In the genomic region with DNA sequence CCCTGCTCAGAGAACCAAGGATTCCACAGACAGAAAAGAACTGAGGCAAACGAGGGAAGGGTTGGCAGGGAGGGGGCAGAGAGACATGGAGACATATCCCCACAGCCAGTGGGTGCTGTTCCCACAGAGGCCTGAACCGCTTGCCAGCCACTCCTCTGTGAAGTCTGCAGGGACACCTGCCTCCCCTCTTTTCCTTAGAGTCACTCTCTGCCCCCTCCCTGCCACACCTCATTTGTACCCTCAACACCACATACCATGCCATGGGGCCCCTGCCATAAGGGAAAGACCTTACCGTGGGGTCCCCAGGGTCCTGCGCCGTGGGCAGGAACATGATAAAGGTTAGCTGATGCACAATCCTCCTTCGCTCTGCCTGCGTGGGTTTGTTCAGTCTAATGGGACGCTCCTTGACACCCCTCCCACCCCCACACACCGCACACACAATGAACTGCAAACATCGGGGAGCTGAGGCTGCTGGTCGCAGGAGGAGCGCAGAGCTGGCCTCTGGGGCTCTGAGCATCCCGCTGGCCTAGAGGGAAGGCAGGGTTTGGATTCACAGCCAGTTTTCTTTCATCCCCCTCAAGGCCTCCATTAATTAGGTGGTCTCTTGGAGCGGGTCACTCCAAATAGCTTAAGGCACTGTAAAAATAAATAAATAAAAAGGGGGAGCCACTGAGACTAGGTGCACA, we compare ENCODE assay signal across 9 mouse cellular contexts. TPM values are rescaled to one million over a fixed set of nuclear protein-coding genes. Genes with fewer than 3 reads are reported as not detected.
DNase-seq lines count a peak whose midpoint lies in the region; ATAC-seq and TF ChIP-seq lines count a peak whose summit lies in the region.
"Had no signal": no experiment of that assay in that cellular context is flagged by ENCODE, and none has a peak within 500 bp of the region (broad histone marks: within the 10 kb centered on the region; RNA-seq: fewer than 3 reads in every experiment).

No protein-coding gene starts in this region.

- H3K36me3 ChIP-seq in kidney, embryonic 16.5 days (ENCODE audit: insufficient read depth, low read length), result no peaks in the 10 kb centered on the region
- no peaks in the 10 kb centered on the region for H3K36me3 ChIP-seq in forebrain, embryonic 13.5 days (ENCODE audit: poor library complexity, severe bottlenecking)
- no peaks in the 10 kb centered on the region for H3K36me3 ChIP-seq in hindbrain, postnatal 0 days (ENCODE audit: insufficient read depth, low read length)
- H3K36me3 ChIP-seq in neural tube, embryonic 14.5 days (ENCODE audit: control insufficient read depth, insufficient read depth, low read length), result no peaks in the 10 kb centered on the region

- H3K4me2 ChIP-seq in kidney, embryonic 16.5 days (replicated peaks; ENCODE audit: low read depth, low read length), result peak overlapping the region; percentile 69
- peak overlapping the region; percentile 95 for H3K4me2 ChIP-seq in forebrain, embryonic 13.5 days
- peak overlapping the region; percentile 76 for H3K4me2 ChIP-seq in hindbrain, postnatal 0 days (ENCODE audit: low read depth, low read length)
- peak overlapping the region; percentile 86 for H3K4me2 ChIP-seq in neural tube, embryonic 14.5 days (ENCODE audit: low read depth, low read length)

- H3K9ac ChIP-seq in kidney, embryonic 16.5 days (replicated peaks; ENCODE audit: low read length), result peak overlapping the region; percentile 88
- H3K9ac ChIP-seq in forebrain, embryonic 13.5 days, result peak overlapping the region; percentile 95
- peak overlapping the region; percentile 77 for H3K9ac ChIP-seq in hindbrain, postnatal 0 days (replicated peaks; ENCODE audit: low read length)
- peak overlapping the region; percentile 81 for H3K9ac ChIP-seq in neural tube, embryonic 14.5 days (replicated peaks; ENCODE audit: low read depth, low read length)

- peak overlapping the region; percentile 99; the same call in 1 of the 2 replicates for H3K27ac ChIP-seq in kidney, embryonic 16.5 days (ENCODE audit: low read length)
- peak overlapping the region; percentile 99 for H3K27ac ChIP-seq in forebrain, embryonic 13.5 days
- peak overlapping the region; percentile 98 for H3K27ac ChIP-seq in hindbrain, postnatal 0 days
- peak overlapping the region; percentile 98 for H3K27ac ChIP-seq in neural tube, embryonic 14.5 days (ENCODE audit: low read depth, low read length)

- no peaks in the 10 kb centered on the region for H3K9me3 ChIP-seq in kidney, embryonic 16.5 days (ENCODE audit: low read length)
- H3K9me3 ChIP-seq in forebrain, embryonic 13.5 days (replicated peaks), result no peaks in the 10 kb centered on the region
- H3K9me3 ChIP-seq in hindbrain, postnatal 0 days (ENCODE audit: low read length), result no peaks in the 10 kb centered on the region
- no peaks in the 10 kb centered on the region for H3K9me3 ChIP-seq in neural tube, embryonic 14.5 days (ENCODE audit: control insufficient read depth, low read length)

- peak; percentile 8; the same call in 1 of the 2 replicates for TF ChIP-seq CTCF in hindbrain, postnatal 0 days (IDR thresholded peaks at IDR 0.05; ENCODE audit: low read depth)

- no peak for DNase-seq in kidney, adult 9 months
- no peak for DNase-seq in hindbrain, postnatal 0 days (ENCODE audit: low spot score)
- DNase-seq in right cerebral cortex, adult 18-20 months, result no peak
- DNase-seq: thymus, postnatal 36 days had no signal

- H3K27me3 ChIP-seq in kidney, embryonic 16.5 days (ENCODE audit: insufficient read depth, low read length), result no peaks in the 10 kb centered on the region
- H3K27me3 ChIP-seq in forebrain, embryonic 13.5 days, result no peaks in the 10 kb centered on the region
- H3K27me3 ChIP-seq in hindbrain, postnatal 0 days (ENCODE audit: insufficient read depth, low read length), result no peaks in the 10 kb centered on the region
- no peaks in the 10 kb centered on the region for H3K27me3 ChIP-seq in neural tube, embryonic 14.5 days (ENCODE audit: control insufficient read depth, insufficient read depth, low read length)

- ATAC-seq in kidney, embryonic 16.5 days (ENCODE audit: low FRiP score, low TSS enrichment), result no peak
- ATAC-seq in forebrain, embryonic 13.5 days, result no peak
- no peak for ATAC-seq in hindbrain, postnatal 0 days
- no peak for ATAC-seq in neural tube, embryonic 14.5 days (ENCODE audit: low read depth)
- ATAC-seq in megakaryocyte, adult 5-6 weeks (ENCODE audit: poor library complexity, severe bottlenecking), result no peak
- ATAC-seq: inflammation-experienced regulatory T-cells, adult 6 months had no signal

- WGBS in kidney, embryonic 16.5 days, result 21% methylated on average over 14 of the region's 14 CpGs
- 6% methylated on average over 14 of the region's 14 CpGs for WGBS in forebrain, embryonic 13.5 days
- WGBS in hindbrain, postnatal 0 days, result 12% methylated on average over 14 of the region's 14 CpGs
- 6% methylated on average over 14 of the region's 14 CpGs for WGBS in neural tube, embryonic 14.5 days

- peak overlapping the region; percentile 68; the same call in 1 of the 2 replicates for H3K4me3 ChIP-seq in kidney, embryonic 16.5 days (ENCODE audit: low read length)
- peak overlapping the region; percentile 64 for H3K4me3 ChIP-seq in forebrain, embryonic 13.5 days
- H3K4me3 ChIP-seq in hindbrain, postnatal 0 days (ENCODE audit: low read length), result no peak overlapping the region
- H3K4me3 ChIP-seq in neural tube, embryonic 14.5 days (ENCODE audit: low read depth, low read length), result peak overlapping the region; percentile 55

- H3K4me1 ChIP-seq in kidney, embryonic 16.5 days (ENCODE audit: insufficient read depth, low read length), result peaks cover 44% of the 10 kb centered on the region
- peaks cover 72% of the 10 kb centered on the region for H3K4me1 ChIP-seq in forebrain, embryonic 13.5 days
- peaks cover 41% of the 10 kb centered on the region for H3K4me1 ChIP-seq in hindbrain, postnatal 0 days (ENCODE audit: insufficient read depth, low read length)
- H3K4me1 ChIP-seq in neural tube, embryonic 14.5 days (ENCODE audit: control insufficient read depth, insufficient read depth, low read length), result peaks cover 44% of the 10 kb centered on the region

RNA-seq across cellular contexts. Expression of a gene that starts 18.1 kb away (rescaled TPM):
- polyA plus RNA-seq in kidney, embryonic 16.5 days (2015; fragmentation: Nextera tagmentation; extraction: Ambion mirVana), result 24.5 and 25.0 TPM in 2 replicates
- 111 and 114 TPM in 2 replicates for polyA plus RNA-seq in forebrain, embryonic 13.5 days (2015; fragmentation: Nextera tagmentation; extraction: Ambion mirVana)
- 246 and 262 TPM in 2 replicates for total RNA-seq in hindbrain, postnatal 0 days (2014; rRNA removed)
- 114 and 128 TPM in 2 replicates for polyA plus RNA-seq in hindbrain, postnatal 0 days (2015; fragmentation: Nextera tagmentation; extraction: Ambion mirVana)
- 139 and 179 TPM in 2 replicates for polyA plus RNA-seq in neural tube, embryonic 14.5 days (2014; fragmentation: Nextera tagmentation; extraction: Ambion mirVana)
- not detected in 2 replicates for total RNA-seq in megakaryocyte, adult 5-6 weeks (2015)
- 0.07 TPM in 1 of 2 replicates, not detected in the other for total RNA-seq in megakaryocyte, adult 5-6 weeks (2017)

RNA-seq across cellular contexts. Expression of a gene that starts 19.6 kb away (rescaled TPM):
- polyA plus RNA-seq in kidney, embryonic 16.5 days (2015; fragmentation: Nextera tagmentation; extraction: Ambion mirVana), result 27.1 and 28.3 TPM in 2 replicates
- polyA plus RNA-seq in forebrain, embryonic 13.5 days (2015; fragmentation: Nextera tagmentation; extraction: Ambion mirVana), result 15.0 and 17.2 TPM in 2 replicates
- 38.3 and 46.2 TPM in 2 replicates for total RNA-seq in hindbrain, postnatal 0 days (2014; rRNA removed)
- polyA plus RNA-seq in hindbrain, postnatal 0 days (2015; fragmentation: Nextera tagmentation; extraction: Ambion mirVana), result 25.0 and 26.9 TPM in 2 replicates
- polyA plus RNA-seq in neural tube, embryonic 14.5 days (2014; fragmentation: Nextera tagmentation; extraction: Ambion mirVana), result 13.3 and 13.6 TPM in 2 replicates
- total RNA-seq in megakaryocyte, adult 5-6 weeks (2015), result 5.0 and 5.1 TPM in 2 replicates
- total RNA-seq in megakaryocyte, adult 5-6 weeks (2017), result 11.3 and 13.5 TPM in 2 replicates

RNA-seq across cellular contexts. Expression of a gene that starts 28.9 kb away (rescaled TPM):
- 118 TPM in 2 replicates for polyA plus RNA-seq in kidney, embryonic 16.5 days (2015; fragmentation: Nextera tagmentation; extraction: Ambion mirVana)
- 117 and 124 TPM in 2 replicates for polyA plus RNA-seq in forebrain, embryonic 13.5 days (2015; fragmentation: Nextera tagmentation; extraction: Ambion mirVana)
- total RNA-seq in hindbrain, postnatal 0 days (2014; rRNA removed), result 60.6 and 65.6 TPM in 2 replicates
- 65.4 and 66.5 TPM in 2 replicates for polyA plus RNA-seq in hindbrain, postnatal 0 days (2015; fragmentation: Nextera tagmentation; extraction: Ambion mirVana)
- 80.3 and 89.8 TPM in 2 replicates for polyA plus RNA-seq in neural tube, embryonic 14.5 days (2014; fragmentation: Nextera tagmentation; extraction: Ambion mirVana)
- total RNA-seq in megakaryocyte, adult 5-6 weeks (2015), result 18.1 and 24.0 TPM in 2 replicates
- 53.7 and 54.5 TPM in 2 replicates for total RNA-seq in megakaryocyte, adult 5-6 weeks (2017)

RNA-seq across cellular contexts. Expression of a gene that starts 49.5 kb away (rescaled TPM):
- 0.16 and 0.41 TPM in 2 replicates for polyA plus RNA-seq in kidney, embryonic 16.5 days (2015; fragmentation: Nextera tagmentation; extraction: Ambion mirVana)
- 0.62 TPM in 2 replicates for polyA plus RNA-seq in forebrain, embryonic 13.5 days (2015; fragmentation: Nextera tagmentation; extraction: Ambion mirVana)
- not detected in 2 replicates for total RNA-seq in hindbrain, postnatal 0 days (2014; rRNA removed)
- 0.09 and 0.16 TPM in 2 replicates for polyA plus RNA-seq in hindbrain, postnatal 0 days (2015; fragmentation: Nextera tagmentation; extraction: Ambion mirVana)
- 0.14 and 0.16 TPM in 2 replicates for polyA plus RNA-seq in neural tube, embryonic 14.5 days (2014; fragmentation: Nextera tagmentation; extraction: Ambion mirVana)
- not detected in 2 replicates for total RNA-seq in megakaryocyte, adult 5-6 weeks (2015)
- total RNA-seq in megakaryocyte, adult 5-6 weeks (2017), result not detected in 2 replicates
- polyA plus RNA-seq: inflammation-experienced regulatory T-cells, adult 6 months had no signal
